Mouse (Mus musculus) hindbrain, embryonic 12.5 days (tissue): ENCODE measurements around the gene Thsd7b. TPM values are rescaled to one million over a fixed set of nuclear protein-coding genes. Genes with fewer than 3 reads are reported as not detected.

Experiments
- ATAC-seq: fragments of 200-750 bp; cut with Nextera tagmentation; 2 replicates; pipeline ENCODE4 v1.8.0; 2017; ENCODE audit warnings: moderate TSS enrichment; ENCODE audit not compliant: low FRiP score
- H3K27ac ChIP-seq: fragments of 300-500 bp; sonication (generic); 2 replicates; pipeline ENCODE4 v1.5.1; 2016; ENCODE audit warnings: mild to moderate bottlenecking
- H3K27me3 ChIP-seq: fragments of 300-500 bp; sonication (generic); 2 replicates; pipeline ENCODE4 v1.6.1; 2016; ENCODE audit warnings: mild to moderate bottlenecking
- H3K36me3 ChIP-seq: fragments of 300-500 bp; sonication (generic); 2 replicates; pipeline ENCODE4 v1.6.1; 2016; ENCODE audit warnings: mild to moderate bottlenecking
- H3K4me1 ChIP-seq: fragments of 300-500 bp; sonication (generic); 2 replicates; pipeline ENCODE4 v1.6.1; 2016
- H3K4me2 ChIP-seq: fragments of 300-500 bp; sonication (generic); replicated peaks from 2 replicates; pipeline ENCODE4 v1.6.1; 2016; ENCODE audit warnings: mild to moderate bottlenecking
- H3K4me3 ChIP-seq: fragments of 300-500 bp; sonication (generic); 2 replicates; pipeline ENCODE4 v1.5.1; 2016; ENCODE audit warnings: mild to moderate bottlenecking
- H3K9ac ChIP-seq: fragments of 300-500 bp; sonication (generic); 2 replicates; pipeline ENCODE4 v1.6.1; 2016; ENCODE audit warnings: mild to moderate bottlenecking, moderate library complexity
- H3K9me3 ChIP-seq: fragments of 300-500 bp; sonication (generic); replicated peaks from 2 replicates; pipeline ENCODE4 v1.6.1; 2016; ENCODE audit warnings: mild to moderate bottlenecking
- WGBS: fragments of 180-500 bp; shearing (Covaris S2); methylation state at CpG from one replicate; pipeline ENCODE4 v1.1.7; 2016; 5-methylcytosine and 5-hydroxymethylcytosine counted together
- polyA plus RNA-seq: library from polyadenylated mRNA; unstranded; fragments of >200 nt; fragmentation: Nextera tagmentation; extraction: Ambion mirVana; gene quantifications from 2 replicates; pipeline ENCODE4 v1.2.1, GENCODE M21; 2016

The Thsd7b gene
- polyA plus RNA-seq, 1 experiment from 2014 or later, result 14.7 TPM

GRCm38 (mm10) chr1:129386479-129386878 lies 113.4 kb downstream of the Thsd7b start:
- Histone ChIP-seq H3K27me3 (no peaks in the 10 kb centered on the region), H3K4me3 (no peak overlapping the region), H3K4me1 (no peaks in the 10 kb centered on the region), H3K9me3 (no peaks in the 10 kb centered on the region), H3K9ac (no peak overlapping the region), H3K4me2 (no peak overlapping the region), H3K36me3 (no peaks in the 10 kb centered on the region), H3K27ac (no peak overlapping the region)
- no peak for ATAC-seq

GRCm38 (mm10) chr1:129411584-129411983 lies 138.5 kb downstream of the Thsd7b start:
- ATAC-seq, result no peak

GRCm38 (mm10) chr1:129421581-129421980 lies 148.5 kb downstream of the Thsd7b start:
- Histone ChIP-seq H3K27me3 (no peaks in the 10 kb centered on the region), H3K36me3 (no peaks in the 10 kb centered on the region), H3K4me3 (no peak overlapping the region), H3K27ac (no peak overlapping the region), H3K4me1 (no peaks in the 10 kb centered on the region), H3K9me3 (no peaks in the 10 kb centered on the region), H3K9ac (no peak overlapping the region), H3K4me2 (no peak overlapping the region)
- no peak for ATAC-seq

More at GRCm38 (mm10) chr1:129411584-129411983, 138.5 kb downstream of the Thsd7b start:
- H3K4me3 ChIP-seq, result no peak overlapping the region
- no peak overlapping the region for H3K9ac ChIP-seq
- no peaks in the 10 kb centered on the region for H3K4me1 ChIP-seq
- no peak overlapping the region for H3K27ac ChIP-seq
- H3K36me3 ChIP-seq, result no peaks in the 10 kb centered on the region
- no peaks in the 10 kb centered on the region for H3K27me3 ChIP-seq
- 88% methylated on average over 1 of the region's 1 CpGs for WGBS
- no peaks in the 10 kb centered on the region for H3K9me3 ChIP-seq
- no peak overlapping the region for H3K4me2 ChIP-seq

GRCm38 (mm10) chr1:129464414-129464813 lies 191.3 kb downstream of the Thsd7b start:
- Histone ChIP-seq H3K27me3 (no peaks in the 10 kb centered on the region), H3K4me3 (no peak overlapping the region), H3K36me3 (no peaks in the 10 kb centered on the region), H3K4me1 (no peaks in the 10 kb centered on the region), H3K27ac (no peak overlapping the region), H3K9me3 (no peaks in the 10 kb centered on the region), H3K4me2 (no peak overlapping the region), H3K9ac (no peak overlapping the region)
- peak; percentile 78 for ATAC-seq
- WGBS, result 53% methylated on average over 2 of the region's 2 CpGs

GRCm38 (mm10) chr1:129473504-129473903 lies 200.4 kb downstream of the Thsd7b start:
- H3K9me3 ChIP-seq, result no peaks in the 10 kb centered on the region
- H3K4me1 ChIP-seq, result no peaks in the 10 kb centered on the region
- no peaks in the 10 kb centered on the region for H3K36me3 ChIP-seq
- no peaks in the 10 kb centered on the region for H3K27me3 ChIP-seq
- 52% methylated on average over 7 of the region's 7 CpGs for WGBS
- no peak overlapping the region for H3K27ac ChIP-seq
- no peak overlapping the region for H3K9ac ChIP-seq
- ATAC-seq, result peak; percentile 93
- H3K4me3 ChIP-seq, result no peak overlapping the region
- H3K4me2 ChIP-seq, result no peak overlapping the region

GRCm38 (mm10) chr1:129484266-129485031 lies 211.3 kb downstream of the Thsd7b start:
- Histone ChIP-seq H3K27ac (no peak overlapping the region), H3K9ac (no peak overlapping the region), H3K4me1 (no peaks in the 10 kb centered on the region), H3K9me3 (no peaks in the 10 kb centered on the region), H3K4me3 (no peak overlapping the region), H3K36me3 (no peaks in the 10 kb centered on the region), H3K4me2 (no peak overlapping the region), H3K27me3 (no peaks in the 10 kb centered on the region)
- no peak for ATAC-seq
- WGBS, result 80% methylated on average over 5 of the region's 5 CpGs

GRCm38 (mm10) chr1:129491136-129491535 lies 218.0 kb downstream of the Thsd7b start:
- Histone ChIP-seq H3K36me3 (no peaks in the 10 kb centered on the region), H3K9me3 (no peaks in the 10 kb centered on the region), H3K4me1 (no peaks in the 10 kb centered on the region), H3K27ac (no peak overlapping the region), H3K27me3 (no peaks in the 10 kb centered on the region), H3K4me2 (no peak overlapping the region), H3K4me3 (no peak overlapping the region), H3K9ac (no peak overlapping the region)
- 90% methylated on average over 3 of the region's 3 CpGs for WGBS
- ATAC-seq, result no peak

GRCm38 (mm10) chr1:129493929-129494328 lies 220.8 kb downstream of the Thsd7b start:
- WGBS, result 60% methylated on average over 1 of the region's 1 CpGs
- Histone ChIP-seq H3K27ac (no peak overlapping the region), H3K27me3 (no peaks in the 10 kb centered on the region), H3K9ac (no peak overlapping the region), H3K4me2 (no peak overlapping the region), H3K36me3 (no peaks in the 10 kb centered on the region), H3K4me3 (no peak overlapping the region), H3K9me3 (no peaks in the 10 kb centered on the region), H3K4me1 (no peaks in the 10 kb centered on the region)
- ATAC-seq, result peak; percentile 62

- no peak for ATAC-seq
- no peak overlapping the region for H3K27ac ChIP-seq
- WGBS, result 88% methylated on average over 3 of the region's 3 CpGs
- H3K4me2 ChIP-seq, result no peak overlapping the region
- H3K36me3 ChIP-seq, result no peaks in the 10 kb centered on the region
- H3K4me3 ChIP-seq, result no peak overlapping the region
- no peaks in the 10 kb centered on the region for H3K4me1 ChIP-seq
- no peaks in the 10 kb centered on the region for H3K27me3 ChIP-seq
- no peaks in the 10 kb centered on the region for H3K9me3 ChIP-seq
- no peak overlapping the region for H3K9ac ChIP-seq
Measured at GRCm38 (mm10) chr1:129501707-129502106, 228.6 kb downstream of the Thsd7b start.

- Histone ChIP-seq H3K9ac (no peak overlapping the region), H3K4me1 (no peaks in the 10 kb centered on the region), H3K36me3 (no peaks in the 10 kb centered on the region), H3K27ac (no peak overlapping the region), H3K27me3 (no peaks in the 10 kb centered on the region), H3K4me3 (no peak overlapping the region), H3K4me2 (no peak overlapping the region), H3K9me3 (no peaks in the 10 kb centered on the region)
- ATAC-seq, result no peak
- WGBS, result 86% methylated on average over 1 of the region's 1 CpGs
Measured at GRCm38 (mm10) chr1:129516379-129516778, 243.3 kb downstream of the Thsd7b start.

GRCm38 (mm10) chr1:129519751-129520150 lies 246.6 kb downstream of the Thsd7b start:
- Histone ChIP-seq H3K36me3 (no peaks in the 10 kb centered on the region), H3K27ac (no peak overlapping the region), H3K9ac (no peak overlapping the region), H3K4me2 (no peak overlapping the region), H3K9me3 (no peaks in the 10 kb centered on the region), H3K4me3 (no peak overlapping the region), H3K27me3 (no peaks in the 10 kb centered on the region), H3K4me1 (no peaks in the 10 kb centered on the region)
- 85% methylated on average over 5 of the region's 5 CpGs for WGBS
- no peak for ATAC-seq

GRCm38 (mm10) chr1:129526967-129527366 lies 253.9 kb downstream of the Thsd7b start:
- Histone ChIP-seq H3K4me3 (no peak overlapping the region), H3K4me1 (no peaks in the 10 kb centered on the region), H3K9ac (no peak overlapping the region), H3K27me3 (no peaks in the 10 kb centered on the region), H3K9me3 (no peaks in the 10 kb centered on the region), H3K36me3 (no peaks in the 10 kb centered on the region), H3K4me2 (no peak overlapping the region), H3K27ac (no peak overlapping the region)
- 88% methylated on average over 2 of the region's 2 CpGs for WGBS
- ATAC-seq, result no peak

GRCm38 (mm10) chr1:129532206-129532605 lies 259.1 kb downstream of the Thsd7b start:
- no peak overlapping the region for H3K9ac ChIP-seq
- no peak overlapping the region for H3K27ac ChIP-seq
- no peaks in the 10 kb centered on the region for H3K27me3 ChIP-seq
- no peak overlapping the region for H3K4me3 ChIP-seq
- no peak overlapping the region for H3K4me2 ChIP-seq
- H3K9me3 ChIP-seq, result no peaks in the 10 kb centered on the region
- 99% methylated on average over 3 of the region's 3 CpGs for WGBS
- H3K36me3 ChIP-seq, result no peaks in the 10 kb centered on the region
- no peak for ATAC-seq
- no peaks in the 10 kb centered on the region for H3K4me1 ChIP-seq
